Mouse (Mus musculus) MEL (cell line): ENCODE data around the gene Mfn2.
A peak's percentile ranks its signal among the peaks of the same experiment; 100 is the strongest.

Experiments
- BHLHE40 ChIP-seq: IDR thresholded peaks from 2 replicates; pipeline ENCODE4 v1.6.1; 2012; ENCODE audit warnings: low read depth, mild to moderate bottlenecking, inconsistent platforms, low read length, improper control_type of control experiment, borderline replicate concordance
- CTCF ChIP-seq, 3 experiments: IDR thresholded peaks in 2 of 3; conservative IDR thresholded peaks in 1 of 3; 2 replicates each; pipeline ENCODE4 v1.5.1; 2011 to 2012; ENCODE audit warnings: low read length in 3 of 3, low read depth in 2 of 3, mild to moderate bottlenecking in 2 of 3, improper control_type of control experiment in 1 of 3, inconsistent platforms in 1 of 3, mixed read lengths in 1 of 3, moderate library complexity in 1 of 3; ENCODE audit not compliant: control insufficient read depth in 1 of 3, insufficient read depth in 1 of 3, poor library complexity in 1 of 3, severe bottlenecking in 1 of 3
- E2F4 ChIP-seq: IDR thresholded peaks from 2 replicates; pipeline ENCODE4 v1.6.1; 2011; ENCODE audit warnings: low read depth, low read length, improper control_type of control experiment, borderline replicate concordance
- EP300 ChIP-seq, 2 experiments: IDR thresholded peaks; 2 replicates each; pipeline ENCODE4 v1.6.1; 2011; ENCODE audit warnings: improper control_type of control experiment in 2 of 2, low read length in 2 of 2, low read depth in 1 of 2, mild to moderate bottlenecking in 1 of 2
- GATA1 ChIP-seq: IDR thresholded peaks from 2 replicates; pipeline ENCODE4 v1.6.1; 2011; ENCODE audit warnings: low read depth, low read length, improper control_type of control experiment
- MAX ChIP-seq: IDR thresholded peaks from 2 replicates; pipeline ENCODE4 v1.6.1; 2011; ENCODE audit warnings: low read length, improper control_type of control experiment
- NELFE ChIP-seq: IDR thresholded peaks from 2 replicates; pipeline ENCODE4 v1.6.1; 2011; ENCODE audit warnings: low read depth, low read length, improper control_type of control experiment
- NRF1 ChIP-seq: IDR thresholded peaks from 2 replicates; pipeline ENCODE4 v1.6.1; 2014; ENCODE audit warnings: low read depth, mild to moderate bottlenecking, inconsistent platforms, low read length, improper control_type of control experiment, moderate library complexity; ENCODE audit not compliant: poor library complexity, insufficient read depth, severe bottlenecking
- POLR2A ChIP-seq, 2 experiments: IDR thresholded peaks; 2 replicates each; pipeline ENCODE4 v1.6.1; 2011 to 2012; ENCODE audit warnings: low read length in 2 of 2, mild to moderate bottlenecking in 2 of 2, control low read depth in 1 of 2, improper control_type of control experiment in 1 of 2, low read depth in 1 of 2, moderate library complexity in 1 of 2; ENCODE audit not compliant: control insufficient read depth in 1 of 2, insufficient read depth in 1 of 2, poor library complexity in 1 of 2
- SMC3 ChIP-seq: IDR thresholded peaks from 2 replicates; pipeline ENCODE4 v1.6.1; 2011; ENCODE audit warnings: low read depth, low read length, improper control_type of control experiment
- TAL1 ChIP-seq: IDR thresholded peaks from 2 replicates; pipeline ENCODE4 v1.6.1; 2012; ENCODE audit warnings: mild to moderate bottlenecking, inconsistent platforms, low read length, moderate library complexity, mixed read lengths
- USF2 ChIP-seq, 2 experiments: IDR thresholded peaks; 2 replicates each; pipeline ENCODE4 v1.6.1; 2011 to 2012; ENCODE audit warnings: improper control_type of control experiment in 2 of 2, low read length in 2 of 2, borderline replicate concordance in 1 of 2, inconsistent platforms in 1 of 2, low read depth in 1 of 2, mild to moderate bottlenecking in 1 of 2; ENCODE audit not compliant: insufficient read depth in 1 of 2

DNA sequence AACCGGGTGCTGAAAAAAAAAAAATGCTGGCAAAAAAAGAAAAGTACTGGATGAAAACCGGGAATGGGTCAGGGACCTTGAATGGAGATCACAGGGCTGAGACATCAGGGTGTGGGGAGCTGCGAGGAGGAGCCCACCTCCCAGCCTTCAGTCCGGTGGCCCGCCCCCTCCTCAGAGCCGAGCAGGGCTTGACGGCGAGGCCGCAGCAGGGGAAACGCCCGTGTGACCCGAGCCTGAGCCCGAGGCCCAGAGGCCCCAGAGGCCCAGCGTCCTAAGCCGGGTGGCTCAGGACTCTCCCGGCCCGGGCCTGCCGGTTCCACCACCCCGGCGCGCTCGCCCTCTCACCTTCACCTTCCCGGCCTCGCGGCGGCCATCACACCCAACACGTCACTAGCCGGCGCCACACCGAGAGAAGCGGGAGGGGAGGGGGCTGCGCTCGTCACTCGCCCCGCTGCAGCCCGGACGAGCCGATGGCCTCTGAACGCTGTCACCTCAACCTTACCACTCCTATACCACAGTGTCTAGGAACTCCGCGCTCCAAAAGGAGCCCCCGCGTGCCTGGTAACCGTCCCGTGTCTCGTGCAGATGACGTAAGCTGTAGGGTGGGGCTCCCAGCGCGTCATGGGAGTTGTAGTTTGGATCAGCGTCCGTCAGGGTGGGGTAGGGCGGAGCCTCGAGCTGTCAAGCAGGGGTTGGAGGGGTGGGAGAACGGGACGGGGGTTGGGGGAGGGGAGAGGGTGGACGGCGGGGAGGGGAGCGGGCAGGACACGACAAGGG is at the start of gene Mfn2:
- TF ChIP-seq NRF1 (no peak), NELFE (peak; percentile 57), GATA1 (no peak), POLR2A (IDR thresholded peaks at IDR 0.05; ENCODE audit: control insufficient read depth in 1 of 2, insufficient read depth in 1 of 2, low read depth in 1 of 2, low read length in 2 of 2, poor library complexity in 1 of 2) (peak; percentile 59 to 74; a peak in 3 of 4 replicates), CTCF (IDR thresholded peaks at IDR 0.05 in 2 of 3, conservative IDR thresholded peaks at IDR 0.05 in 1 of 3; ENCODE audit: control insufficient read depth in 1 of 3, insufficient read depth in 1 of 3, low read depth in 2 of 3, low read length in 3 of 3, poor library complexity in 1 of 3, severe bottlenecking in 1 of 3) (no peak), SMC3 (no peak), TAL1 (no peak), USF2 (IDR thresholded peaks at IDR 0.05; ENCODE audit: borderline replicate concordance in 1 of 2, insufficient read depth in 1 of 2, low read depth in 1 of 2, low read length in 2 of 2) (no peak), E2F4 (no peak), MAX (no peak; the same call in none of the 2 replicates), BHLHE40 (peak; percentile 30; the same call in 1 of the 2 replicates), EP300 (IDR thresholded peaks at IDR 0.05; ENCODE audit: low read depth in 1 of 2, low read length in 2 of 2) (no peak)
